Mouse (Mus musculus) embryo, embryonic 11.5 days (tissue): ENCODE measurements at regions not wholly inside any gene's neighbourhood (a gene's known extent, or its start where the extent isn't known, plus 50 kb on each side); places are given as distances from the start of the nearest gene placed in this dataset.

Experiments used
- DNase-seq: peaks from one replicate; pipeline ENCODE4 v3.0.0-alpha.2; 2012; ENCODE audit warnings: low read depth, low spot score

GRCm38 (mm10) chrX:99593872-99594487 is 122.9 kb upstream of the Pja1 start:
- DNase-seq = no peak

- no peak for DNase-seq
Measured at GRCm38 (mm10) chrX:99592980-99593379, 121.9 kb upstream of the Pja1 start.

GRCm38 (mm10) chrX:99587284-99587683 is 116.2 kb upstream of the Pja1 start:
- DNase-seq = no peak

GRCm38 (mm10) chrX:99586282-99586681 is 115.2 kb upstream of the Pja1 start:
- no peak for DNase-seq

GRCm38 (mm10) chrX:99585703-99586102 is 114.6 kb upstream of the Pja1 start:
- DNase-seq = no peak

- no peak for DNase-seq
Measured at GRCm38 (mm10) chrX:99582611-99583010, 111.5 kb upstream of the Pja1 start.

GRCm38 (mm10) chrX:99581632-99582466 is 110.8 kb upstream of the Pja1 start:
- DNase-seq = no peak

- no peak for DNase-seq
Measured at GRCm38 (mm10) chrX:99579206-99579605, 108.1 kb upstream of the Pja1 start.

- DNase-seq = no peak
Measured at GRCm38 (mm10) chrX:99578796-99579195, 107.7 kb upstream of the Pja1 start.

- no peak for DNase-seq
Measured at GRCm38 (mm10) chrX:99575105-99575504, 104.0 kb upstream of the Pja1 start.

GRCm38 (mm10) chrX:99574441-99575103 is 103.5 kb upstream of the Pja1 start:
- no peak for DNase-seq

- DNase-seq = no peak
Measured at GRCm38 (mm10) chrX:99570161-99570560, 99.1 kb upstream of the Pja1 start.

- no peak for DNase-seq
Measured at GRCm38 (mm10) chrX:99568244-99568643, 97.2 kb upstream of the Pja1 start.

- DNase-seq = peak; percentile 48
Measured at GRCm38 (mm10) chrX:99567367-99568164, 96.5 kb upstream of the Pja1 start.

- DNase-seq = no peak
Measured at GRCm38 (mm10) chrX:99561995-99562394, 90.9 kb upstream of the Pja1 start.

GRCm38 (mm10) chrX:99560699-99561098 is 89.6 kb upstream of the Pja1 start:
- DNase-seq = no peak

GRCm38 (mm10) chrX:99556876-99557354 is 85.8 kb upstream of the Pja1 start:
- DNase-seq = no peak

- DNase-seq = no peak
Measured at GRCm38 (mm10) chrX:99555976-99556781, 85.1 kb upstream of the Pja1 start.

- DNase-seq = no peak
Measured at GRCm38 (mm10) chrX:99552778-99553177, 81.7 kb upstream of the Pja1 start.

GRCm38 (mm10) chrX:99550057-99550760 is 79.1 kb upstream of the Pja1 start:
- no peak for DNase-seq
